Mouse (Mus musculus): ENCODE data around the gene Ifngr2. TPM values are rescaled to one million over a fixed set of nuclear protein-coding genes. Genes with fewer than 3 reads are reported as not detected.
A peak's percentile ranks its signal among the peaks of the same experiment; 100 is the strongest.

Ifngr2 gene
- polyA plus RNA-seq, 1 experiment from 2014 or later, result 117 TPM

DNA sequence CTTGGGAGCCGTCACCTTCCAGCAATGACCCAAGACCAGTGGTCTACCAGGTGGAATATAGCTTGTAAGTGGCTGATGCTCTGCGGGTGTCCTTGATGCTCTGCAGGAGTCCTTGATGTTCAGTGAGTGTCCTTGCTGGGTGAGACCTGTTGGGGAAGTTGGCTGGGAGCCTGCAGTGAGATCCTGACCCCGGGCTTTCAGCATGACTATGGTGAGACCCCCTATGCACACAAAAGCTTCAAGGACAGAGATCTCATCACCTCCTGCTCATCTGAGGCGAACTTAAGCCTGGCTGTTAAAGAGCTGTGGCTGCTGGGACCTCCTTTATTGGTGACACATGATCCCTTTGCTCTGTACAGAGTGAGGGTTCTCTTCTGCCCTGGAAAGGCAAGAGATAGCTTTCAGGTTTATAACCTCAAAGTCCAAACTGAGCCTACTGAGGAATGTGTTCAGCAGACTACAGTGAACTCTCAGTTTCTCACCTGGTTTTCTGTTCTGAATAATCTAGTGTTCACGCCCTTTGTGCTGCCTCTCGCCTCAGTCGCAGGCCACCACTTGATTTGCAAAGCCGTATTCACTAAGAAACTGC lies 8.2 kb downstream of the Ifngr2 start:
- Histone ChIP-seq H3K4me3 (ENCODE audit: low read length) (no peak overlapping the region), H3K27me3 (replicated peaks; ENCODE audit: control insufficient read depth, insufficient read depth, low read length) (no peaks in the 10 kb centered on the region), H3K27ac (ENCODE audit: low read length) (peak overlapping the region; percentile 47), H3K9me3 (ENCODE audit: control insufficient read depth, low read length) (no peaks in the 10 kb centered on the region), H3K9ac (ENCODE audit: low read depth, low read length) (no peak overlapping the region), H3K4me2 (ENCODE audit: low read depth, low read length) (no peak overlapping the region), H3K36me3 (ENCODE audit: control insufficient read depth, insufficient read depth, low read length) (peaks cover 9% of the 10 kb centered on the region), H3K4me1 (ENCODE audit: control insufficient read depth, insufficient read depth, low read length) (peaks cover 50% of the 10 kb centered on the region)
- peak; percentile 70 for ATAC-seq
- WGBS, result 64% methylated on average over 8 of the region's 8 CpGs

DNA sequence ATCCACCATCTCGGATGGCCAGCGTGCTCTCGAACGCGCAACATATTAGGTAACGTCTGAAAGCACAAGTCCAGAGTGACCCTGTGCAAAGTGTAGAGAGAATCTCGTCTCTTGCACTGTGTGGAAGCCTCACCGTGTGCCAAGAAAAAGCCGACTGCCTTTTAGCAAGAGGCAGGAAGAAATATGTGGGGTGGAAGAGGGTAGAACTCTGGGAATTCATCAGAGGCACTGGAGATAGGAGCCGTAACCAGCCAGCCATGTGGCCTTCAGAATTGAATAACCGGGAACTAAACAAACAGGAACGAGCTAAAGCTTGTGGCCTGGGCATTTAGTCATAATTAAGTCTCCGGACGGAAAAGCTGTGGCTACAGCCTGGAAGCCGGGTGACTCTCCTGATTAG lies 9.8 kb downstream of the Ifngr2 start:
- no peak overlapping the region for H3K9ac ChIP-seq (ENCODE audit: low read depth, low read length)
- no peaks in the 10 kb centered on the region for H3K9me3 ChIP-seq (ENCODE audit: control insufficient read depth, low read length)
- H3K27me3 ChIP-seq (replicated peaks; ENCODE audit: control insufficient read depth, insufficient read depth, low read length), result no peaks in the 10 kb centered on the region
- H3K27ac ChIP-seq (ENCODE audit: low read length), result no peak overlapping the region
- H3K4me1 ChIP-seq (ENCODE audit: control insufficient read depth, insufficient read depth, low read length), result peaks cover 47% of the 10 kb centered on the region
- H3K4me2 ChIP-seq (ENCODE audit: low read depth, low read length), result no peak overlapping the region
- 77% methylated on average over 15 of the region's 15 CpGs for WGBS
- ATAC-seq, result no peak
- no peak overlapping the region for H3K4me3 ChIP-seq (ENCODE audit: low read length)
- peaks cover 9% of the 10 kb centered on the region for H3K36me3 ChIP-seq (ENCODE audit: control insufficient read depth, insufficient read depth, low read length)

DNA sequence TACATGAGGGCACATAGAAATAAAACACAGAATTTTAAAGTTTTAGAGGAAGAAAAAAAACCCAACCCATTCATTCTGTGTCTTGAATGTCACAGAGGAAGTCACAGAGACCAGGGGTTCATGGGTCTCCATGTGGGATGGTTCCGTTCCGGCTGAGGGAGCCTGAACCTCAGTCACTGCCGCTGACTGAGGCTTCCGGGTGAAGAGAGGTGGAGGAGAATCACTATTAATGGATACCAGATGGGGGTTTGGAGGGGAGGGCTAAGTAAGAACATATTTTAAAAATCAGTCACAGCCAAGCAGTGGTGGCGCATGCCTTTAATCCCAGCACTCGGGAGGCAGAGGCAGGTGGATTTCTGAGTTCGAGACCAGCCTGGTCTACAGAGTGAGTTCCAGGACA lies 10.3 kb downstream of the Ifngr2 start:
- H3K4me3 ChIP-seq (ENCODE audit: low read length), result no peak overlapping the region
- ATAC-seq, result no peak
- peaks cover 43% of the 10 kb centered on the region for H3K4me1 ChIP-seq (ENCODE audit: control insufficient read depth, insufficient read depth, low read length)
- no peaks in the 10 kb centered on the region for H3K27me3 ChIP-seq (replicated peaks; ENCODE audit: control insufficient read depth, insufficient read depth, low read length)
- peaks cover 14% of the 10 kb centered on the region for H3K36me3 ChIP-seq (ENCODE audit: control insufficient read depth, insufficient read depth, low read length)
- no peaks in the 10 kb centered on the region for H3K9me3 ChIP-seq (ENCODE audit: control insufficient read depth, low read length)
- 86% methylated on average over 7 of the region's 7 CpGs for WGBS
- H3K9ac ChIP-seq (ENCODE audit: low read depth, low read length), result no peak overlapping the region
- no peak overlapping the region; the same call in 1 of the 2 replicates for H3K27ac ChIP-seq (ENCODE audit: low read length)
- no peak overlapping the region for H3K4me2 ChIP-seq (ENCODE audit: low read depth, low read length)

DNA sequence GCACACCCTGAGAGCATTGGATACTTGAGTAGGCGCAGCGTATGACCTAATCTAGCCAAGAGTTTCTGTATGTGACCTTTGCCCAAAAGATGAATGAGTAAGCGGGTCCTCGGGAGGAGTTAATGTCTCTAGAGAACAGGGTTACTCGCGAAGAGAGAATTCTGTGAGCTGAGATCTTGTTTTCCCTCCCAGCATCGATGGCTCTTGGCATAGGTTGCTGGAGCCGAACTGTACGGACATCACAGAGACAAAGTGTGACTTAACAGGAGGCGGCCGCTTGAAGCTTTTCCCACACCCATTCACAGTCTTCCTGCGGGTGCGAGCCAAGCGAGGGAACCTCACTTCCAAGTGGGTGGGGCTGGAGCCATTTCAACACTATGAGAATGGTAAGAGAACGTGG lies 10.8 kb downstream of the Ifngr2 start:
- Histone ChIP-seq H3K4me2 (ENCODE audit: low read depth, low read length) (no peak overlapping the region), H3K27me3 (replicated peaks; ENCODE audit: control insufficient read depth, insufficient read depth, low read length) (no peaks in the 10 kb centered on the region), H3K36me3 (ENCODE audit: control insufficient read depth, insufficient read depth, low read length) (peaks cover 19% of the 10 kb centered on the region), H3K9ac (ENCODE audit: low read depth, low read length) (no peak overlapping the region), H3K27ac (ENCODE audit: low read length) (no peak overlapping the region), H3K4me1 (ENCODE audit: control insufficient read depth, insufficient read depth, low read length) (peaks cover 44% of the 10 kb centered on the region), H3K9me3 (ENCODE audit: control insufficient read depth, low read length) (no peaks in the 10 kb centered on the region), H3K4me3 (ENCODE audit: low read length) (no peak overlapping the region)
- ATAC-seq, result no peak
- 88% methylated on average over 15 of the region's 15 CpGs for WGBS

DNA sequence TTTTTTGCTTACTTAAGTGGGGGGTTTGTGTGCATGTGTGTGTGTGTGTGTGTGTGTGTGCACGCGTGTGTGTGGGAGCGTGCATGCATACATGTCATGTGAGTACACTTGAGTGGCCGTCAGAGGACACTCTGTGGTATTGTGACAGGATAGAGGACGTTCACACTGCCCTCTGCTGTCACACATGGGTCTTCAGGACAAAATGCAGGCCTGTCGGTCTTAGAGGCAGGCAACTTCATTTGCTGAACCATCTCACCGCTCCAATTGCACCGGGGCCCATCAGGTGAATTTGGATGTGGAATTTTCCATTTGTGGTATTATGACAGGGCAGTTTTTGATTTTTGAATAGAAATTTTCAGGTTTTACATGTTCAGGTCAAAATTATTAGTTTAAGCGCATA lies 14.2 kb downstream of the Ifngr2 start:
- H3K4me1 ChIP-seq (ENCODE audit: control insufficient read depth, insufficient read depth, low read length), result peaks cover 16% of the 10 kb centered on the region
- no peak for ATAC-seq

DNA sequence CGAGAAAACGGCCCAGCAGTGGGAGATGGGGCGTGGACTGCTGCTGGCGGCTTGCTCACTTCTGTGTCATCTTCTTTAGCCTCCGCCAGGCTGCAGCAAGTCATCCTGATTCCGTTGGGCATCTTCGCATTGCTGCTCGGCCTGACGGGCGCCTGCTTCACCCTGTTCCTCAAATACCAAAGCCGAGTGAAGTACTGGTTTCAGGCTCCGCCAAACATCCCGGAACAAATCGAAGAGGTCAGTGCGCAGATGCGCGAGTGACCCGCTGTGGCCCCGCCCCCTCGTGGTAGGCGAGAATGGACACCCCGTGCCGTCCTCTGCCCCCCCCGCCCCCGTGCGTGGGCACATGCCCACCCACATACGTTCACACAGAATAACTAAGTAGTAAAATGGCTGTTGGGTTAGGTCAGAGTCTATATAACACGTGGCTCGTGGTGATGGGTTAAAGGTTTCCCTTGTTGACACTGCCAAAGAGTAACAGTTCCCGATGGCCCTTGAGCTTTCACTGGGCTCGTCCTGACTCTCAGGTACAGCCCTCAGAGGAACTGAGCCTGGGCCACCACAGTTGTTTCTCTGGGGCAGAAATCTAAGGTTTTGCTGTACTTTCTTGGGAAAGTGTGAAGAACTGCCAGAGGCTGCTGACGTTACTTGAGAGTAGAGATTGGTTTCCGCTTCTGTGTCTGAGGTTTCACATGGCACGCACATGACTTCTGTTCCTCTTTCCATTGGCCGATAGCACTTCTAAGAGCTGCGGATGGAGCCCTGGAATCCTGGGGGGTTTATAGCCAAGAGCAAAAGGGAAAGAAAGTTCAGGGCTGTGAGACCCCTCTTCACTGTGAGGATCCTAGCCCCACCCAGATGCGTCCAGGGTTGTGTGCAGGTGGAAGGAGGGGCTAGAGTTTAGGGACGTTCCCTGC lies 14.9 kb downstream of the Ifngr2 start:
- 71% methylated on average over 38 of the region's 38 CpGs for WGBS
- Histone ChIP-seq H3K9ac (ENCODE audit: low read depth, low read length) (no peak overlapping the region), H3K27me3 (replicated peaks; ENCODE audit: control insufficient read depth, insufficient read depth, low read length) (no peaks in the 10 kb centered on the region), H3K4me3 (ENCODE audit: low read length) (no peak overlapping the region), H3K36me3 (ENCODE audit: control insufficient read depth, insufficient read depth, low read length) (peaks cover 26% of the 10 kb centered on the region), H3K4me2 (ENCODE audit: low read depth, low read length) (no peak overlapping the region), H3K9me3 (ENCODE audit: control insufficient read depth, low read length) (no peaks in the 10 kb centered on the region), H3K27ac (ENCODE audit: low read length) (no peak overlapping the region), H3K4me1 (ENCODE audit: control insufficient read depth, insufficient read depth, low read length) (peaks cover 12% of the 10 kb centered on the region)
- no peak for ATAC-seq

More for the DNA sequence above, 14.2 kb downstream of the Ifngr2 start:
- Histone ChIP-seq H3K9me3 (ENCODE audit: control insufficient read depth, low read length) (no peaks in the 10 kb centered on the region), H3K36me3 (ENCODE audit: control insufficient read depth, insufficient read depth, low read length) (peaks cover 26% of the 10 kb centered on the region), H3K4me3 (ENCODE audit: low read length) (no peak overlapping the region), H3K9ac (ENCODE audit: low read depth, low read length) (no peak overlapping the region), H3K4me2 (ENCODE audit: low read depth, low read length) (no peak overlapping the region), H3K27ac (ENCODE audit: low read length) (no peak overlapping the region), H3K27me3 (replicated peaks; ENCODE audit: control insufficient read depth, insufficient read depth, low read length) (no peaks in the 10 kb centered on the region)
- 53% methylated on average over 9 of the region's 9 CpGs for WGBS

DNA sequence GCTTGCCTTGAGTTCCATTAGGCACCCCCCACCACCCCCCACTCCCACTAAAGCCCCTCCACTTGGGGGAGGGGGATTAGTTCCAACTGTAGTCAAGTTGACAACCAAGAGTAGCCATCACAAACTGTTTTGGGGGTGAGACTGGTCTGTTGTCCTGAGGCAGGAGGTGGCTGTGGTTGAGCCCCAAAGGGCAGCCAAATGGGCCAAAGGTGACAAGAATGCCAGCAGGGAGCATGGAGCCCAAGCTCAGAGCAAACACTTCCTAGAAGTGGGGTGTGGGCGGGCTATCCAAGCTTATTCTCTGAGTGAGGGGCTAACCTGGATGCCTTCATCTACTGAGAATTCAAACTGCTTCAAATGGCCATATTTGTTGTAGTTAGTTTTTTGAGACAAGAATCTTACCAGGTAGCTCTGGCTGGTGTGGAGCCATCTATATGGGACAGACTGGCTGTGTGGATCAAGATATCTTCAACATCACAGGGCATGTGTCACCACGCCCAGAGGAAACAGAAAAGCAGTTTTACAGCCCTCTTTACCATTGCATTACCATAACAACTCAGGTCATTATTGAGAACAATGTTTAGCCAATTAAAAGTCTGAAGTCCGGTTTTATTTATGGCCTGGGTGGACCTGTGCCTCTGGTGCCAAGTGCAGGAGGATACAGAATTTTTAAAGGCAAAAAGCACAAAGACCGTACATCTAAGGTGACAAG lies 17.9 kb downstream of the Ifngr2 start:
- Histone ChIP-seq H3K4me2 (ENCODE audit: low read depth, low read length) (0 out of 2 replicates have a peak overlapping the region, but pooled peaks have one; percentile 8), H3K9ac (ENCODE audit: low read depth, low read length) (no peak overlapping the region), H3K4me1 (ENCODE audit: control insufficient read depth, insufficient read depth, low read length) (peaks cover 8% of the 10 kb centered on the region), H3K27me3 (replicated peaks; ENCODE audit: control insufficient read depth, insufficient read depth, low read length) (no peaks in the 10 kb centered on the region), H3K4me3 (ENCODE audit: low read length) (no peak overlapping the region), H3K9me3 (ENCODE audit: control insufficient read depth, low read length) (no peaks in the 10 kb centered on the region), H3K27ac (ENCODE audit: low read length) (no peak overlapping the region), H3K36me3 (ENCODE audit: control insufficient read depth, insufficient read depth, low read length) (peaks cover 18% of the 10 kb centered on the region)
- peak; percentile 77 for ATAC-seq
- 48% methylated on average over 4 of the region's 4 CpGs for WGBS

DNA sequence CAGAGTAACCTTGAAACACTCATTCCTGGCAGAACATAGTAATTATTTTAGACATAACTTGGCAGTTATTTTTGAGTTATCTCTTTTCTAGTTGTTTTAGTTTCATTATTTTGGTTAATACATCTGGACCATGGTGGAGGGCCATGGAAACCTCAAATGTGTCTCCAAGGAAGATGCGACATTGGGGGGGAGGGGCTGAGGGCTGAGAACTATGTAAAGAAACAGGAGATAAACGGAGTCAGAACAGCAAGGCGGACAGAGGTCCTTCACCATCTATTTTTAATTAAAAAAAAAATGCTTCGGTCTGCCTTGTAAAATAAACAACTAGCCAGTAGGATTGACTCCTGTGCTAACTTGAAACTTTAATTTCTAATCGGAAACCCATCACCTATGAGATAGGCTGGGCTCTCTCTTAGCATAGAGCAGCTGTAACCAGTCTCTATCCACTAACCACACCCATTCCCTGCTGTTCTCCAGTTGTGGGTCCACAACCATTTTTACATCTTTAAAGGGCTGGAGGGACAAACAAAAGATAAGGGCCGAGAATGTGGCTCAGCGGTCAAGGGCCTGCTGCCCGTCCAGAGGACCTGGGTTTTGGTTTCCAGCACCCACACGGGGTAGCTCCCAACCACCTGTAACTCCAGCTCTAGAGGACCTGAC lies 18.6 kb downstream of the Ifngr2 start:
- 44% methylated on average over 9 of the region's 9 CpGs for WGBS
- Histone ChIP-seq H3K9ac (ENCODE audit: low read depth, low read length) (no peak overlapping the region), H3K4me1 (ENCODE audit: control insufficient read depth, insufficient read depth, low read length) (peaks cover 8% of the 10 kb centered on the region), H3K4me3 (ENCODE audit: low read length) (no peak overlapping the region), H3K27ac (ENCODE audit: low read length) (peak overlapping the region; percentile 66), H3K4me2 (ENCODE audit: low read depth, low read length) (peak overlapping the region; percentile 17; the same call in 1 of the 2 replicates), H3K27me3 (replicated peaks; ENCODE audit: control insufficient read depth, insufficient read depth, low read length) (no peaks in the 10 kb centered on the region), H3K9me3 (ENCODE audit: control insufficient read depth, low read length) (no peaks in the 10 kb centered on the region), H3K36me3 (ENCODE audit: control insufficient read depth, insufficient read depth, low read length) (peaks cover 16% of the 10 kb centered on the region)
- peak; percentile 13; the same call in 1 of the 2 replicates for ATAC-seq

DNA sequence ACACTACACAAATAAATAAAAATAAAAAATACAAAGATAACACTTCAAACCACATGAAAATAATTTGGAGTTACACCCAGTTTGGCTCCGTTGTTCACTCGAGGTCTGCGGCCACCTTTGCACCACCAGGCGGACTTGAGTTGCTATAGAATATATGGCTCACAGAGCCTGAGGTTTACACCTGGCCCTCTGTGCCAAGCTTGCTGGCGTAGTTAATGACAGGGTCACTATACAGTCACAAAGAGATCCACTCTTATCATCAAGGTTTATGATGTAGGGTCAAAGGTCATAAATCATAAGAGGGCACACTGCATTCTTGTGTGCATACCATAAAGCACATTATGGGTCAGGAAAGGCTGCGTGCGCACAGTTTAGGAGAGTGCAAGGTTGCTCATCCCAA lies 19.1 kb downstream of the Ifngr2 start:
- H3K4me2 ChIP-seq (ENCODE audit: low read depth, low read length), result peak overlapping the region; percentile 17; the same call in 1 of the 2 replicates
- H3K27ac ChIP-seq (ENCODE audit: low read length), result peak overlapping the region; percentile 66
- WGBS, result 59% methylated on average over 7 of the region's 7 CpGs
- H3K36me3 ChIP-seq (ENCODE audit: control insufficient read depth, insufficient read depth, low read length), result peaks cover 16% of the 10 kb centered on the region
- ATAC-seq, result peak; percentile 82
- H3K9ac ChIP-seq (ENCODE audit: low read depth, low read length), result no peak overlapping the region
- H3K4me1 ChIP-seq (ENCODE audit: control insufficient read depth, insufficient read depth, low read length), result peaks cover 8% of the 10 kb centered on the region
- no peaks in the 10 kb centered on the region for H3K27me3 ChIP-seq (replicated peaks; ENCODE audit: control insufficient read depth, insufficient read depth, low read length)
- no peaks in the 10 kb centered on the region for H3K9me3 ChIP-seq (ENCODE audit: control insufficient read depth, low read length)
- H3K4me3 ChIP-seq (ENCODE audit: low read length), result no peak overlapping the region

Measured in intestine, embryonic 16.5 days (tissue).